Mouse (Mus musculus): Measurements from ENCODE around the gene Dnajc28. TPM values are rescaled to one million over a fixed set of nuclear protein-coding genes. Genes with fewer than 3 reads are reported as not detected.

Dnajc28 gene
- polyA plus RNA-seq, 1 experiment: 0.47 TPM

GRCm38 (mm10) chr16:91633641-91634040, 14.8 kb upstream of the Dnajc28 start:
- DNase-seq (ENCODE audit: low read depth, low spot score): no peak
- WGBS: 85% methylated on average over 12 of the region's 12 CpGs

GRCm38 (mm10) chr16:91632940-91633339, 14.1 kb upstream of the Dnajc28 start:
- no peak for DNase-seq (ENCODE audit: low read depth, low spot score)
- WGBS: 92% methylated on average over 7 of the region's 7 CpGs

GRCm38 (mm10) chr16:91632439-91632838, 13.6 kb upstream of the Dnajc28 start:
- DNase-seq (ENCODE audit: low read depth, low spot score): no peak
- 81% methylated on average over 5 of the region's 5 CpGs for WGBS

GRCm38 (mm10) chr16:91630584-91630983, 11.8 kb upstream of the Dnajc28 start:
- no peak for DNase-seq (ENCODE audit: low read depth, low spot score)
- WGBS: 73% methylated on average over 1 of the region's 1 CpGs

- no peak for DNase-seq (ENCODE audit: low read depth, low spot score)
- WGBS: 94% methylated on average over 4 of the region's 4 CpGs
Observed at GRCm38 (mm10) chr16:91629749-91630148, 10.9 kb upstream of the Dnajc28 start.

- WGBS: 86% methylated on average over 3 of the region's 3 CpGs
- DNase-seq (ENCODE audit: low read depth, low spot score): no peak
Observed at GRCm38 (mm10) chr16:91628673-91629072, 9.8 kb upstream of the Dnajc28 start.

GRCm38 (mm10) chr16:91627831-91628230, 9.0 kb upstream of the Dnajc28 start:
- 86% methylated on average over 7 of the region's 7 CpGs for WGBS

GRCm38 (mm10) chr16:91623074-91623473, 4.2 kb upstream of the Dnajc28 start:
- DNase-seq (ENCODE audit: low read depth, low spot score): no peak
- WGBS: 94% methylated on average over 9 of the region's 9 CpGs

More at GRCm38 (mm10) chr16:91627831-91628230, 9.0 kb upstream of the Dnajc28 start:
- DNase-seq (ENCODE audit: low read depth, low spot score): no peak

- DNase-seq (ENCODE audit: low read depth, low spot score): no peak
- WGBS: 72% methylated on average over 11 of the region's 11 CpGs
Observed at GRCm38 (mm10) chr16:91620991-91621390, 2.2 kb upstream of the Dnajc28 start.

- DNase-seq (ENCODE audit: low read depth, low spot score): no peak
- WGBS: 94% methylated on average over 5 of the region's 5 CpGs
Observed at GRCm38 (mm10) chr16:91620185-91620584, 1.4 kb upstream of the Dnajc28 start.

- WGBS: 78% methylated on average over 6 of the region's 6 CpGs
Observed at GRCm38 (mm10) chr16:91614552-91614951, 4.3 kb downstream of the Dnajc28 start.

GRCm38 (mm10) chr16:91612525-91612924, 6.3 kb downstream of the Dnajc28 start:
- no peak for DNase-seq (ENCODE audit: low read depth, low spot score)
- WGBS: 70% methylated on average over 5 of the region's 5 CpGs

More at GRCm38 (mm10) chr16:91614552-91614951, 4.3 kb downstream of the Dnajc28 start:
- DNase-seq (ENCODE audit: low read depth, low spot score): no peak

GRCm38 (mm10) chr16:91611248-91611647, 7.6 kb downstream of the Dnajc28 start:
- DNase-seq (ENCODE audit: low read depth, low spot score): no peak
- 60% methylated on average over 11 of the region's 11 CpGs for WGBS

- 22% methylated on average over 9 of the region's 9 CpGs for WGBS
- no peak for DNase-seq (ENCODE audit: low read depth, low spot score)
Observed at GRCm38 (mm10) chr16:91609501-91610245, 9.2 kb downstream of the Dnajc28 start.

- no peak for DNase-seq (ENCODE audit: low read depth, low spot score)
- 67% methylated on average over 8 of the region's 8 CpGs for WGBS
Observed at GRCm38 (mm10) chr16:91606958-91607357, 11.9 kb downstream of the Dnajc28 start.

GRCm38 (mm10) chr16:91605156-91605555, 13.7 kb downstream of the Dnajc28 start:
- no peak for DNase-seq (ENCODE audit: low read depth, low spot score)
- 74% methylated on average over 6 of the region's 6 CpGs for WGBS

- no peak for DNase-seq (ENCODE audit: low read depth, low spot score)
- WGBS: 58% methylated on average over 9 of the region's 9 CpGs
Observed at GRCm38 (mm10) chr16:91601693-91602092, 17.1 kb downstream of the Dnajc28 start.

GRCm38 (mm10) chr16:91601081-91601480, 17.7 kb downstream of the Dnajc28 start:
- 18% methylated on average over 4 of the region's 4 CpGs for WGBS
- DNase-seq (ENCODE audit: low read depth, low spot score): no peak

GRCm38 (mm10) chr16:91599242-91599641, 19.6 kb downstream of the Dnajc28 start:
- DNase-seq (ENCODE audit: low read depth, low spot score): no peak

- DNase-seq (ENCODE audit: low read depth, low spot score): peak; percentile 81
- 1% methylated on average over 34 of the region's 34 CpGs for WGBS
Observed at GRCm38 (mm10) chr16:91597672-91598010, 21.2 kb downstream of the Dnajc28 start, which contains the start of gene Tmem50b. TSS of gene Tmem50b (minus strand) at chr16:91597800.

- WGBS: under 1% methylated on average over 75 of the region's 75 CpGs
- no peak for DNase-seq (ENCODE audit: low read depth, low spot score)
Observed at GRCm38 (mm10) chr16:91596779-91597671, 21.8 kb downstream of the Dnajc28 start.
